Mouse (Mus musculus) urinary bladder, postnatal 36 days (tissue): ENCODE results near the gene Foxj1.
"Not testable (repeated sequence)": the region's sequence is repeated elsewhere in the genome, so short reads cannot be mapped to it uniquely, and the experiment has no call there.

Experiments
- DNase-seq, 2 experiments: peaks; one replicate each; pipeline ENCODE4 v3.0.0; 2022; ENCODE audit warnings: low spot score in 2 of 2, mixed read lengths in 1 of 2

Foxj1 gene

DNA sequence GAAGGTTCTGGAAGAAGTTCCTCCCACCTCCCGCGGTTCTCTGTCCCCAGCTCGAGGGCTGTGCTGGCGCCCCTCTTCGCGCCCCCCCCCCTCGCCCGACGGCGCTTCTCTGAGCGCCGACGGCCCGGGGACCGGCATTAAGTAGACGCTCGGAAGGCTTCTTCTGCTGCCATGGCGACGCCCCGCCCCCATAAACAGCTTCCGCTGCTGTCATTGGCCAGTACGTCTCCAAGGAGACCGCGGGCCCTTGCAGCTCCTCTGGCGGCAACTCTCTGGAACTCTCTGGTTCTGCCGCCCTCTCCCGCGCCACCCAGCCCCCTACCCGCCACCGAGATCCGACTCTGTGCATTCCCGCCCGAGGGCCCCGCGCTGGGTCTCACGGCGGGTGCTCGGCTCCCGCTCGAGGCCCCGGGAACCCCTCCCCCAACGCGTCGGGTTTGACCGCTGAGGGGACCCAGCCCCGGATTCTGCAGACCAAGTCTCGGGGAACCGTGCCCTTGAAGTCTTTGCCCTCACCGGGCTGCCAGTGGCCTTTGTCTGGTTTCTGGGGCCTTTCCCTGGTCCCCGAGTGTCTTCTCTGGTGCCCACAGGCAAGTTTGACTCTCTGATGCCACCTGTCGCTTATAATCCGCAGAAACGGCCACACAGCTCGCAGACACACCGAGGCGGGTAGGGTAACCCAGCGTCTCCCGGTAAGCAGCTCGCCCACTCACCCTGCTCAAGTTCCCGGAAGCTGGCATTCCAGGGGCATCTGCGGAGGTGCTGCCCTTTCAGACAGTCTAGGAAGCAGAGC lies at the start of gene Foxj1:
TSS of gene Foxj1 (minus strand) at position 156 of the 793 bp plus-strand sequence.
- peak; percentile 95 to 97 for DNase-seq

DNA sequence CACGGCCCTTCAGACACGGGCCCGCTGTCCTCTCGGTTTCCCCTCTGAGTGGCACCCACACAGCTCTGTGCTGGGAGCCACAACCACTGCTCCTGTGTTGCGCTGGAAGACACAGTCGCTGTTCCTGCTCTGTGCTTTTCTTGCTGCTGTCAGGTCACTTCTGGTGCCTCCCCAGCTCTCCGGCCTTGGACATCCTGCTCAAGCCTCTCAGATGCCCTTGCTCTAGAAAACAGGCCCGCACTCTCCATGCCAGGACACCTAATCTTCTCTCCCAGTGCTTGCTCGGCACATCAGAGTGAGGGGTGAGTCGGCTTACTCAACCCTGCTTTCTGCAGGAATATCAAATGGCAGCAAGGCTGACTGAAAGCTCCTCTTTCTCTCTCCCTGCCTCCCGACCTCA lies 49.0 kb upstream of the Foxj1 start:
- no peak for DNase-seq

DNA sequence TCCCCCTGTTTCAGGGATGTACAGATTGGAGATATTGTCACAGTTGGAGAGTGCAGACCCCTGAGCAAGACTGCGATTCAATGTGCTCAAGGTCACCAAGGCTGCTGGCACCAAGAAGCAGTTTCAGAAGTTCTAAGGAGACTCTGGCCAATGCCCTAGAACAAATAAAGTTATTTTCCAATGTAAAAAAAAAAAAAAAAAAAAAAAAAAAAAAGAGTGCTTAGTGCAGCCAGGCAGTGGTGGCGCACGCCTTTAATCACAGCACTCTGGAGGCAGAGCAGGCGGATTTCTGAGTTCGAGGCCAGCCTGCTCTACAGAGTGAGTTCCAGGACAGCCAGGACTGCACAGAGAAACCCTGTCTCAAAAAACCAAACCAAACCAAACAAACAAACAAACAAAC lies 47.9 kb upstream of the Foxj1 start:
- DNase-seq, result not testable (repeated sequence)

DNA sequence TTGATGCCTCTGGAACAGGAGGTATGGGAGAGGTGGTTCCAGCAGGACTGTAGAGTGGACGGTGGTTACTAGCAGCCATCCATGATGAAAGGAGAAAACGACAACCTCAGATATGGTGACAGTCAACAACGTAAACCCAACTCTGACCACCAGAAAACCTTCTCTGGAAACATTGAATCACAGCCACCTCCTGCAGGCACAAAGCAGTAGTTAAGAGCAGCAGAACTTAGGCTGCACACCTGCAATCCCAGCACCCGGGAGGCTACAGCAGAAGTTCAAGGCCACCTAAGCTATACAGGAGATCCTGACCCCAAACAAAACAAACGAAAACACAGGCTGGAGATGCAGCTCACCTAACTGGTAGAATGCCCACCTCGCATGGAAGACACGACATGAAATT lies 45.6 kb upstream of the Foxj1 start:
- DNase-seq, result no peak

DNA sequence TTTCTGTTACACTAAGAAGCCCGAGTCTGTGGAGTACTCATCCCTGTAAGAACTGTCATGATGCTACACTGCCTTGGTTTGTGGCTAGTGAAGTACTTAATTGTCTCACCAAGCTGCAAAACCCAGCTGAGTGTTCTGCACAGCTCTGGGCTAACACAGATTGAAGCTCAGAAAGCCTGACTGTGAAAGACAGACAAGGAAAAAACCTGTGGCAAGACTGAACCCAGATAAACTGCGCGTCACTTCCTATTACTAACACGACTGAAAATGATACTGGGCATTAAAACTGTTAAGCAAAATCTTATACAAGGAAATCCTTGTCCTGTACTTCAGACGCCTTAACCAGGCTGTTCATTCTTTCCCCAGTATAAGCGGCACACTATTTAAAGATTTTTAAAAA lies 44.3 kb upstream of the Foxj1 start:
- DNase-seq, result no peak

DNA sequence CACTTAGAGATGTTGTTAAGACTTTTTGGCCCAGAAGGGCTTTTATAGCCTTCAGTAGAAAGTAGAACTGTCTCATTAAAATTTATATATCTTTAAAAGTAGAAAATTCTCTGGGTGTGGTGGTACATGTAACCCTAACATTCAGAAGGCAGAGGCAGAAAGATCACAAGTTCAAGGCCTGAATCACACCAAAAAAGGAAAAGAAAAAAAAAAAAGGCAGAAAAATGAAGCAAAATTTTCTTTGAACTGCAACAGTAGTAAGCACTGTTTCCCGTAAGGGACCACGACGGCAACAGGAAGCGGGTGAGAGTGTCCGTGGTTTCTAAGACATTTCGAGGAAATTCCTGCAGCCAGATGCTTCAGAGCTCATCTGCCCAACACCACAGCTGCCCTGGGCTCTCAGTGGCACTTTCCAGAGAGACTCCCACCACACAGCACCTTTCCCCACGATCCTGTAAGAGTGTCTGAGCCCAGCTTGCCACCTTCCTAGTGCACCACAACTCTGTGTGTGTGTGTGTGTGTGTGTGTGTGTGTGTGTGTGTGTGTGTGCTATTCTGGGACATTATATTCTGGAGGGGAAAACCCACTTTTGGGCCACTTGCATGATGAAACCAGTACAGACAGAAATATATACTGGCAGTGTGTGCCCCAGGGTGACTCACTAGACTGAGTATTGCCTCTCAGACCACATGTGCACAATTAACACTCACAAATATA lies 41.9 kb upstream of the Foxj1 start:
- no peak for DNase-seq

DNA sequence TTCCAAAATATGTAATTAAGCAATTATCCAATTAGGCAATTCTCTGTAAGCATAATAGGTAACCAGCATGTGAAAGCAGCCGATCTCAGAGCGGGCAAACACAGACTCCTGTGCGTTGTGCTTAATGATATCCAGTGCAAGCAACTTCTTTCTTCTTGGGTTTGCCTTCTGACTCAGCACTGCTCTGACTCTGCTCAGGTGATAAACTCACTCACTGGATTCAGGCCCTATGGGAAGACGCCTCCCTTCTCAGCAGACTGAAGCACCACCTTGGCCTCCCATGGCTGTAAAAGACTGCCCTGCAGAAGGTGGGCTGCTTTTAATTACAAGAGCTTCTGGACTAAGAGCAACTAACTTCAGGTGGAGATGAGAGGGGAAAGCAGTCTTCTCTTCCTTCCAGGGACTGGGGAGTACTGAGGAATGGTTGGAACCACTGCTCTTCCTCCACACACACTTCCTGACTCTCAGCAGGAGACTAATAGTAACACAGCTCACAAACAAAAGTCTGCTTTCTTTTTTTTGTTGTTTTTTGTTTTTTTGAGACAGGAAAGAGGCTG lies 36.8 kb upstream of the Foxj1 start:
- DNase-seq, result no peak

DNA sequence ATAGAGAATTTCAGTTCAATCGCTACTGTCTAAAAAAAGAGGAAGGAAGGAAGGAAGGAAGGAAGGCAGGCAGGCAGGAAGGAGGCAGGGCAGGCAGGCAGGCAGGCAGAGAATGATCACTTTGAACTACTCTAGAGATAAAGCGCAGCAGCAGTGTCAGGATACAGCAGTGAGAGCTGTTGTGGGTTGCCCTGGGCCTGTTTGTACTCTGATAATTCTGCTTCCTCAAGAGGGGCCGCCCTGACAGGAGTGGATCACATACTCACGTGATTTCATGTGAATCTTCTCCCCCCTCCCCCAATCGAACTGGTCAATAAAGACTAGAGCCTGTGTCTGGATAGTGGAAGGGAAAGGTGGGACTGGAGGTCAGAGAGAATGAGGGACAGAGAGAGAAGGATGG lies 34.4 kb upstream of the Foxj1 start:
- no peak for DNase-seq

DNA sequence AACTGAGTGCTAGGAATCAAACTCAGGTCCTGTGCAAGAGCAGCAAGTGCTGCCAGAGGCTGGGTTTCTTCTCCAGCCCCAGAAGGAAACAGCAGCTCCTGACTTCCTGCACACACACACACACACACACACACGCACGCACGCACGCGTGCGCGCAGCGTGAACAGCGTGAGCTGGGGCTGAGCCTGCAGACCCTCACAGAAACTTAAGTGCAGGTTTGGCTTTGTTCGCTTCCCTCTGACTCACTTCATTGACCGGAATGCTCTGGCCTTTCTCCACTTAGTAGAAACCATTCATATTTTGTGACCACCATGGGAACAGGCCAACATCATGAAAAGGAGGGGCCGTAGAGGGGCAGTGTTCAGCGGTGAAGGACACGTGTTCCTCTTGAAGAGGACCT lies 33.9 kb upstream of the Foxj1 start:
- DNase-seq, result no peak

DNA sequence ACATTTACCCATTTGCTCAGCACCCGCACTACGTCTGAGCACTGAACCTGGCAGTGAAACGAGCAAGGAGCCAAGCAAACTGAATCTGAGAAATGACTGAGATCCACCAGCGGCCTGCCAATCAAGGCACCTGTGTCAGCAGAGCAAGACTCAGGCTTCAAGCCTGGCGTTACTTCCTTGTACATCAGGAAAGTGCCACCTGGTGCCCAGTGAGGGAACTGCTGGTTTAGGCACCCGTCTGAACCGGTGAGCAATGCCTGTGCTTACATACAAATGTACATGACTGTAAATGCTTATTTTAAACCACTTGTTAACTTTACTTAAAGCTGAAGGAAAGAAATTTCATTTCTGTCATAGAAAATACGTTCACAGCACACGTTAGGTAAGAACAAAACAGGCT lies 32.9 kb upstream of the Foxj1 start:
- peak; percentile 86 to 87 for DNase-seq

DNA sequence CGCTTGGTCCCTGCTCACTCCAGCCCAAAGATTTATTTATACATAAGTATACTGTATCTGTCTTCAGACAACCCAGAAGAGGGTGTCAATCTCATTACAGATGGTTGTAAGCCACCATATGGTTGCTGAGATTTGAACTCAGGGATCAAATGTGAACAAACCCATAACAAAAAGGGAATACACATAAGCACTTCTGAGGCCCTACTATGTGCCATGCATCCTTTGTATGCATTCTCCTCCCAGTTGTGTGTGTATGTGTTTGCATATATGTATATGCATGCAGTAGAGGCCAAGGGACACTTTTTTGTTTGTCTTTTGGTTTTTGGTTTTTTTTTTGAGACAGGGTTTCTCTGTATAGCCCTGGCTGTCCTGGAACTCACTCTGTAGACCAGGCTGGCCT lies 31.4 kb upstream of the Foxj1 start:
- no peak for DNase-seq

DNA sequence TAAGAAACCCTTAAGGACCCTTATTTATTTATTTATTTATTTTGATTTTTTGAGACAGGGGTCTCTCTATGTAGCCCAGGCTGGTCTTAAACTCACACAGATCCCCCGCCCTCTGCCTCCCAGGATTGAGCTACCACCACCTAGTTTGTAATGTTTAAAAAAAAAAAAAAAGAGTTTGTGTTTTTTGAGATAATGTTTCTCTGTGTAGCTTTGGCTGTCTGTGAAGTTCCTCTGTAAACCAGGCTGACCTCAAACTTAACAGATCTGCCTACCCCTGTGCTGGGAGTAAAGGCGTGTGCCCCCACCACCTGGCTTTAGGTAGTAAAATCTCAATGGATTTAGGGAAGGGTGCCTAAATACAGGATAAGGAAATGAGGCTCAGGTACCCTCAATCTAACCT lies 30.9 kb upstream of the Foxj1 start:
- DNase-seq, result no peak

DNA sequence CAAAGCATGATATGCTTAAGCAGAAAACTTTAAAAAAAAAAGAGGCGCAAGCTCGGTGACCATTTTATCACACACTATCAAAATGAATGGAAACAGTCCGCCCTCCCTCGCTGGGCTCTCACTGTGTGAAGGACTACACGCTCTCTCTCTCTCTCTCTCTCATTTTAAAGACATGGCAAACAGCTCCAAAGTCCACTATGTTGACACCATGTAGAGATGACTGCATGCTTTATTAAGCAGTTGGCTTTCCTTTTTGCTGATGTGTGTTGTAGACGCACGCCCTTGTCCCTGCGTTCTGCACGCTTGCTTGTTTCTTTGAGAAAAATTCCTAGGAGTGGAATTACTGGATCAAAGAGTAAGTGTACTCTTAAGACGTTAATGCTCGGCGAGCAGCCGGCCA lies 30.2 kb upstream of the Foxj1 start:
- DNase-seq, result no peak

DNA sequence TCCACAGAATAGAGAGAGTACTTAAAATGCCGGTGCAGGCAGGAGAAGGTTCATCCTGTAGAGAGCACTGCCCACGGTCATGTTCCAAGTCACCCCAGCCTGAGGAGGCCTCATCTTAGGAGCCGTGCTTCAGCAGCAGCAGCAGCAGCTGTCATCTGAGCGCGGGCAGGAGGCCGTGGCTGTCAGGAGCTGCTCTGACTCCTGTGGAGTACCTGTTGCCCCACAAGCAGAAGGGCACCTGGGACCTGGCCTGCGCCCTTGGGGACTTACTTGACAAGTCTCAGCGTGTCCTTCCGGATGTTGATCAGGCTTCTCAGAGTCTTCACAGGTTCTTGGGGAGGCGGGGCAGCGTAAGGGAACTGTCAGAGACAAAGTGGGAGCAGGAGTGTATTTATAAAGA lies 26.8 kb upstream of the Foxj1 start:
- peak; percentile 22 to 57 for DNase-seq

DNA sequence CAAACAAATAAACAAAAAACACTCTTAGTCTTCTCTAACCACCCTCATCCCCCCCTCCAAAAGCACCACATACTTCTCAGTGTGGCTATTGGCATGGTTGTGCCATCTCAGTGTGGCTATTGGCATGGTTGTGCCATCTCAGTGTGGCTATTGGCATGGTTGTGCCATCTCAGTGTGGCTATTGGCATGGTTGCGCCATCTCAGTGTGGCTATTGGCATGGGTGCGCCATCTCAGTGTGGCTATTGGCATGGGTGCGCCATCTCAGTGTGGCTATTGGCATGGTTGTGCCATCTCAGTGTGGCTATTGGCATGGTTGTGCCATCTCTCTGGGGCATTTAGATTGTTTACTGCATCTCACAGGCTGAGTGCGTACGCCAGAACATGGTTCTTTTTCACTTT lies 25.7 kb upstream of the Foxj1 start:
- not testable (repeated sequence) for DNase-seq

DNA sequence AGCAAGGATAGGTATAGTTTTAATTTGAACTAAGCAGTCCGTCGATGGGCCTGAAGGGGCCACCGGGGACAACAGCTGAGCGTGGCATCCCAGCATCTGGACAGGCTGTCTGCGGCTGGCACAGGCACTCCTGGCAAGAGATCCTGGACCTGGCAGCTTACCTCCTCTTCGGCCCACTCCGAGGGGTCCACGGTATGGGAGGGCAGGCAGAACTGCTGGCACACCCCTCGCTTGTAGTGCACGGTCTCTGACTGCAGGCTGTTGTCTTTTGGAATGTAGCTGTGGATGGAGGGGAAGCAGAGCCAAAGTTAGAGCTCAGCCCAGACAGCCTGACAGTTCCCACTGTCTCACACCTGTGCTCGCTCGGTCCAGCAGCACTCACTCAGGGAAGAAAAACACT lies 24.5 kb upstream of the Foxj1 start:
- DNase-seq, result no peak

DNA sequence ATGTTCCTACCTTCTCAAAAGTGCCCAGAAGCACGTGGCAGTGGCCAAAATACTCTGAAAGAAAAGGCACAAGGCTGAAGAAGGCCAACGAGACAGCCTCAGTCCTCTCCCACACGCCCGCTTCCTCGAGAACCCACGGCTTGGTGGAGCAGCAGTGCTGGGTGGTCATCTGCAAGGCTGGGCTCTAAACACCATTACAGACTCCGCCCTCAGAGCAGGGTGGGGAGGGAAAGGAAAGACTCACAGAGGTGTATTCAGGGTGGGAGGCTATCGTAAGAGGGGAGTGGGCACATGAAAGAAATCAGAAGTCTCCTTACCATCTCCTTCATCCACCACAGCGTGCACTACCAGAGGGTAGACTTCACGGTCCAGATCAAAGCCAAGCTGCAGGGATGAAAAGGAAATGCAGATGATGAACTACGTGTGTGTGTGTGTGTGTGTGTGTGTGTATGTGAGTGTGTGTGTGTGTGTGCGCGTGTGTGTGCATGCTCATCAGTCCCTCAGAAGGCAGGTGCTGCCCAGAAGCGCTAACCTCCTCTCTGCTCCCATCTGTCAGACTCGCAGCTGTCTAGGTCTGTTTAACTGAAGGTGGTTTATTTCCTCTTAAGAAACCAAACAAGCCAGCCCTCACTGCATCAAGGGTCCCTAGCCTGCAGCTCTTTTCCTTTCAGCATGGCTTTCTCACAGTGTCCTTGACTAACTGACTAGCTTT lies 23.9 kb upstream of the Foxj1 start:
- no peak for DNase-seq

DNA sequence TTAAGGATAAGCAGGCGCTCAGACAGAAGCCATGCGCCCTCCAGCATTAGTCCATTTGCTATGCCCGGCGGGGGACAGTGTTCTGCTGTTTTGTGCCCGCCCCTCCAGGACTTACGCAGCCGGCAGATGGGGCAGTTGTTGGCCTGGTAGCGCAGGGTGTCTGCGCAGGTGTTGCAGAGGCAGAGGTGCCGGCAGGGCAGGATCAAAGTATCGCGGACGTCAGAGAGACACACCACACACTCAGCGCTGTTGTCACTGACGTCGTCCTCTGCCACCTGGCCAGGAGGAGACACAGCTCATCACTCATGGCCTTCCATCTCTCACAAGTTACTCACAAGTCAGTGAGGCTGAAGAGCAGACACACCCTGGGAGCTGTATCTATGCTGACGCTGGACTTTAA lies 19.3 kb upstream of the Foxj1 start:
- no peak for DNase-seq

DNA sequence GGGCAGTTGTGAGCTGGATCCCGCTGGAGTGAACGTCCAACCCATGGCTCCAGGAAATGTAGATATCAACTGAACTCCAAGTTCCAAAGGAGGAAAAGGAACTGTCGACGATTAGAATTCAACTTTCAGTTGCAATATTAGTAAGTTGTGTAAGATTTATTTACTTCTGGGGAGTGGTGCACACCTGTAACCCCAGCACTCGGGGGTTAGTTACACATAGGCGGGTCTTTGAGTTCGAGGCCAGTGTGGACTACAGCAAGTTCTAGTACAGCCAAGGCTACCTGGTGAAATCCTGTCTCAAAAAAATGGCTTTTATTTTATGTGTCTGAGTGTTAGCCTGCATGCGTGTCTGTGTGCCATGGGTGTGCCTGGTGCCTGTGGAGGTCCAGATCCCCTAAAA lies 18.3 kb upstream of the Foxj1 start:
- no peak for DNase-seq

DNA sequence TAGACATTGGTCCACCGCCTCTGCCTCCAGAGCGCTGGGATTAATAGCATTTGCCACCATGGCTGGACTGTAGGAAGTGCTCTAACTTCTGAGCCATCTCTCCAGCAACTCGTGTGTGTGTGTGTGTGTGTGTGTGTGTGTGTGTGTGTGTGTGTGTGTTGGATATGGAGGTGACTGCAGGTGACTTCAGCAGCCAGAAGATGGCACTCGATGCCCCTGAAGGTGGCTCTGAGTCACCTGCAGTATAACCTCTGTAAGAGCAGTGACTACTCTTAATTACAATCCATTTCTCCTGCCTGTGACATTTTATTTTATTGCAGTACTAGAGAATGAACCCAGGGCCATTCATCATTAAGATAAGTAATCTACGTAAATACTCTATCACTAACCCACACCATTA lies 16.1 kb upstream of the Foxj1 start:
- no peak for DNase-seq

DNA sequence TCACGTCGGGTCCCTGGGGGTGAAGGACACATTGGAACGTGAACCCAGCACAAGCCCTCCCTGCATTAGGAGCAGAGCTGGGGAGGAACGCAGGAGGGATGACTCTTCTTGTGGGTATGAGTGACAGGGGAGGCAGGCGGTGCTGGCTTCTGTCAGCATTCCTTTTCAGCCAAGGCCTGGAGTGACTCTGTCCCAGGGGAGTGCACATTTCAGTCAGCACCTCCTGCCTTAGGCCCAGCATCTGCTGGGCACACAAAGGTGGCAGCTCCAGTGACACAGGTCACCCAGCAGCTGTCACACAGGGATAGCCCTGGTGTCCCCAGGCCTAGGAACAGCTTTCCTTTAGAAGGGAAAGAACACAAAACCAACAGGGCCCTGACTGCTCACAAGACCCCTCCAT lies 12.8 kb upstream of the Foxj1 start:
- no peak for DNase-seq

DNA sequence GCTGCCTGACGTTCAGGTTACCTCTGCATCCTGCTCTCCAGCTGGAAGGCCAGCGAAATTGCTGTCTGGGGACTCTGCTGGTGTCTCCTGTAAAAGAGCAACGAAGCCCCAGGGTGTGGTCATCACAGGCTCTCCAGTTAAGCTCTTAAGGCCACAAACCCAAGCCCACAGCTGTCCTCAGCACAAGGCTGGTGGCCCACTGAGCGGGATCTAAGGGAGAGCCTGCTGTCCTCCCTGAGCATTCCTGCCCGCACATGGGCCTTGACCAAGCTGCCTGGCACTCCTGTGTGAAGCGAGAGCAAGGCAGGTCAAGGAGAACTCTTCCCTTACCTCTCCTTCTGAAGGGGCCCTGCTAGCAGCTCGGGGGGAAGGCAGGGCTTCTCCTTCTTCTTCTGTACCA lies 11.8 kb upstream of the Foxj1 start:
- no peak for DNase-seq
